In genomic region chr5:122731991-122732673, GRCm38 (mm10) we compare ENCODE assay signal across 8 mouse cellular contexts. TPM values are rescaled to one million over a fixed set of nuclear protein-coding genes. Genes with fewer than 3 reads are reported as not detected.
DNase-seq lines count a peak whose midpoint lies in the region; ATAC-seq and TF ChIP-seq lines count a peak whose summit lies in the region.

No protein-coding gene starts in this region.

- H3K4me2 ChIP-seq in embryonic facial prominence, embryonic 12.5 days (replicated peaks) = peak overlapping the region; percentile 14; the same call in 1 of the 2 replicates
- no peak overlapping the region; the same call in 1 of the 2 replicates for H3K4me2 ChIP-seq in intestine, embryonic 15.5 days (replicated peaks)
- peak overlapping the region; percentile 17; the same call in 1 of the 2 replicates for H3K4me2 ChIP-seq in liver, embryonic 16.5 days (ENCODE audit: low read depth, low read length)
- H3K4me2 ChIP-seq in stomach, embryonic 16.5 days (ENCODE audit: low read depth, low read length) = peak overlapping the region; percentile 14; the same call in 1 of the 2 replicates
- no peak overlapping the region for H3K4me2 ChIP-seq in midbrain, embryonic 14.5 days (ENCODE audit: low read length)

- no peaks in the 10 kb centered on the region for H3K27me3 ChIP-seq in embryonic facial prominence, embryonic 12.5 days
- no peaks in the 10 kb centered on the region for H3K27me3 ChIP-seq in intestine, embryonic 15.5 days (replicated peaks)
- H3K27me3 ChIP-seq in liver, embryonic 16.5 days (ENCODE audit: control insufficient read depth, insufficient read depth, low read depth, low read length) = no peaks in the 10 kb centered on the region
- no peaks in the 10 kb centered on the region for H3K27me3 ChIP-seq in stomach, embryonic 16.5 days (ENCODE audit: control insufficient read depth, insufficient read depth, low read length)
- no peaks in the 10 kb centered on the region for H3K27me3 ChIP-seq in midbrain, embryonic 14.5 days (ENCODE audit: control insufficient read depth, insufficient read depth, low read length)

- 22% methylated on average over 15 of the region's 15 CpGs for WGBS in embryonic facial prominence, embryonic 12.5 days
- 22% methylated on average over 15 of the region's 15 CpGs for WGBS in intestine, embryonic 15.5 days
- 13% methylated on average over 15 of the region's 15 CpGs for WGBS in liver, embryonic 16.5 days (ENCODE audit: insufficient replicate concordance)
- 15% methylated on average over 15 of the region's 15 CpGs for WGBS in stomach, embryonic 16.5 days
- WGBS in midbrain, embryonic 14.5 days = 82% methylated on average over 15 of the region's 15 CpGs

- ATAC-seq in embryonic facial prominence, embryonic 12.5 days (ENCODE audit: insufficient number of reproducible peaks, insufficient read depth, low FRiP score, low TSS enrichment) = no peak
- ATAC-seq in intestine, embryonic 15.5 days = peak; percentile 53; the same call in 1 of the 2 replicates
- no peak; the same call in 1 of the 2 replicates for ATAC-seq in liver, embryonic 16.5 days (ENCODE audit: low read depth)
- peak; percentile 61; the same call in 1 of the 2 replicates for ATAC-seq in stomach, embryonic 16.5 days (ENCODE audit: insufficient read depth, low FRiP score)
- ATAC-seq in midbrain, embryonic 14.5 days (ENCODE audit: low FRiP score, low TSS enrichment) = no peak

- no peak for TF ChIP-seq CTCF in gastrocnemius, adult 2 months (IDR thresholded peaks at IDR 0.05)

- peaks cover 19% of the 10 kb centered on the region for H3K4me1 ChIP-seq in embryonic facial prominence, embryonic 12.5 days
- H3K4me1 ChIP-seq in intestine, embryonic 15.5 days (replicated peaks) = peaks cover 8% of the 10 kb centered on the region
- H3K4me1 ChIP-seq in liver, embryonic 16.5 days (ENCODE audit: control insufficient read depth, low read depth, low read length) = peaks cover 22% of the 10 kb centered on the region
- H3K4me1 ChIP-seq in stomach, embryonic 16.5 days (ENCODE audit: control insufficient read depth, insufficient read depth, low read length) = peaks cover 14% of the 10 kb centered on the region; the same call in 1 of the 2 replicates
- no peaks in the 10 kb centered on the region for H3K4me1 ChIP-seq in midbrain, embryonic 14.5 days (ENCODE audit: control insufficient read depth, insufficient read depth, low read length)

- peak overlapping the region; percentile 69 for H3K27ac ChIP-seq in gastrocnemius, adult 2 months
- H3K27ac ChIP-seq in embryonic facial prominence, embryonic 12.5 days = peak overlapping the region; percentile 83; the same call in 1 of the 2 replicates
- H3K27ac ChIP-seq in intestine, embryonic 15.5 days = peak overlapping the region; percentile 70
- H3K27ac ChIP-seq in liver, embryonic 16.5 days (ENCODE audit: low read length) = peak overlapping the region; percentile 66
- peak overlapping the region; percentile 52 for H3K27ac ChIP-seq in stomach, embryonic 16.5 days (ENCODE audit: low read length)
- no peak overlapping the region for H3K27ac ChIP-seq in midbrain, embryonic 14.5 days (replicated peaks; ENCODE audit: low read depth, low read length)

- intact Hi-C loops in gastrocnemius, adult 2 months (cut with DNase I) = no loop called here

- DNase-seq in gastrocnemius, adult 2 months = no peak
- DNase-seq in gastrocnemius, postnatal 25 days = no peak
- no peak for DNase-seq in midbrain, embryonic 14.5 days
- DNase-seq in ovary, postnatal 10 days (ENCODE audit: low spot score) = no peak

- no peak overlapping the region for H3K9ac ChIP-seq in embryonic facial prominence, embryonic 12.5 days
- peak overlapping the region; percentile 8; the same call in 1 of the 2 replicates for H3K9ac ChIP-seq in intestine, embryonic 15.5 days
- H3K9ac ChIP-seq in liver, embryonic 16.5 days (ENCODE audit: low read depth, low read length) = 0 out of 2 replicates have a peak overlapping the region, but pooled peaks have one; percentile 5
- no peak overlapping the region for H3K9ac ChIP-seq in stomach, embryonic 16.5 days (ENCODE audit: low read length)
- no peak overlapping the region for H3K9ac ChIP-seq in midbrain, embryonic 14.5 days (replicated peaks; ENCODE audit: low read length)

- peaks cover 6% of the 10 kb centered on the region; the same call in 1 of the 2 replicates for H3K36me3 ChIP-seq in embryonic facial prominence, embryonic 12.5 days
- no peaks in the 10 kb centered on the region for H3K36me3 ChIP-seq in intestine, embryonic 15.5 days
- no peaks in the 10 kb centered on the region for H3K36me3 ChIP-seq in liver, embryonic 16.5 days (ENCODE audit: control insufficient read depth, insufficient read depth)
- H3K36me3 ChIP-seq in stomach, embryonic 16.5 days (ENCODE audit: control insufficient read depth, insufficient read depth, low read length) = no peaks in the 10 kb centered on the region
- H3K36me3 ChIP-seq in midbrain, embryonic 14.5 days (ENCODE audit: control insufficient read depth, insufficient read depth, low read length) = peaks cover 9% of the 10 kb centered on the region; the same call in 1 of the 2 replicates

- no peaks in the 10 kb centered on the region for H3K9me3 ChIP-seq in embryonic facial prominence, embryonic 12.5 days
- no peaks in the 10 kb centered on the region for H3K9me3 ChIP-seq in intestine, embryonic 15.5 days
- H3K9me3 ChIP-seq in liver, embryonic 16.5 days (replicated peaks; ENCODE audit: control insufficient read depth, low read length) = no peaks in the 10 kb centered on the region
- H3K9me3 ChIP-seq in stomach, embryonic 16.5 days (replicated peaks; ENCODE audit: control insufficient read depth, low read length) = no peaks in the 10 kb centered on the region
- H3K9me3 ChIP-seq in midbrain, embryonic 14.5 days (ENCODE audit: control insufficient read depth, low read length) = no peaks in the 10 kb centered on the region

- H3K4me3 ChIP-seq in gastrocnemius, adult 2 months = peak overlapping the region; percentile 53
- no peak overlapping the region for H3K4me3 ChIP-seq in embryonic facial prominence, embryonic 12.5 days
- no peak overlapping the region for H3K4me3 ChIP-seq in intestine, embryonic 15.5 days (replicated peaks)
- no peak overlapping the region for H3K4me3 ChIP-seq in liver, embryonic 16.5 days (ENCODE audit: low read depth, low read length)
- no peak overlapping the region for H3K4me3 ChIP-seq in stomach, embryonic 16.5 days (replicated peaks; ENCODE audit: low read length)
- H3K4me3 ChIP-seq in midbrain, embryonic 14.5 days (replicated peaks; ENCODE audit: low read depth, low read length) = no peak overlapping the region

RNA-seq across cellular contexts. Expression of gene P2rx4, which starts 24.8 kb away (rescaled TPM):
- 1 to 10 TPM; 3.8 to 5.5 TPM for total RNA-seq in gastrocnemius, adult 2 months (2021)
- total RNA-seq in gastrocnemius, postnatal 25 days (2021) = 1 to 10 TPM; 3.9 to 4.2 TPM
- polyA plus RNA-seq in embryonic facial prominence, embryonic 12.5 days (2016; fragmentation: Nextera tagmentation; extraction: Ambion mirVana) = 8.1 and 8.6 TPM in 2 replicates
- polyA plus RNA-seq in intestine, embryonic 15.5 days (2015; fragmentation: Nextera tagmentation; extraction: Ambion mirVana) = 38.2 and 39.6 TPM in 2 replicates
- polyA plus RNA-seq in liver, embryonic 16.5 days (2015; fragmentation: Nextera tagmentation; extraction: Ambion mirVana) = 29.4 and 31.3 TPM in 2 replicates
- polyA plus RNA-seq in stomach, embryonic 16.5 days (2015; fragmentation: Nextera tagmentation; extraction: Ambion mirVana) = 33.3 and 33.4 TPM in 2 replicates
- polyA plus RNA-seq in midbrain, embryonic 14.5 days (2014; fragmentation: Nextera tagmentation; extraction: Ambion mirVana) = 10.7 and 13.6 TPM in 2 replicates

RNA-seq across cellular contexts. Expression of gene Camkk2, which starts 47.1 kb away (rescaled TPM):
- total RNA-seq in gastrocnemius, adult 2 months (2021) = 1 to 10 TPM; 3.6 to 5.2 TPM
- total RNA-seq in gastrocnemius, postnatal 25 days (2021) = 1 to 10 TPM; 4.7 to 7.5 TPM
- polyA plus RNA-seq in embryonic facial prominence, embryonic 12.5 days (2016; fragmentation: Nextera tagmentation; extraction: Ambion mirVana) = 43.1 and 44.6 TPM in 2 replicates
- polyA plus RNA-seq in intestine, embryonic 15.5 days (2015; fragmentation: Nextera tagmentation; extraction: Ambion mirVana) = 20.5 and 23.8 TPM in 2 replicates
- 7.6 and 8.4 TPM in 2 replicates for polyA plus RNA-seq in liver, embryonic 16.5 days (2015; fragmentation: Nextera tagmentation; extraction: Ambion mirVana)
- 18.4 and 19.3 TPM in 2 replicates for polyA plus RNA-seq in stomach, embryonic 16.5 days (2015; fragmentation: Nextera tagmentation; extraction: Ambion mirVana)
- polyA plus RNA-seq in midbrain, embryonic 14.5 days (2014; fragmentation: Nextera tagmentation; extraction: Ambion mirVana) = 46.0 and 51.7 TPM in 2 replicates

Comparison
In these comparisons a context has a peak if more than half of its experiments do, and no peak if none do; other contexts are left out.
1. ATAC-seq: peak in intestine, embryonic 15.5 days (single experiment) and stomach, embryonic 16.5 days (single experiment); none in embryonic facial prominence, embryonic 12.5 days (single experiment), liver, embryonic 16.5 days (single experiment) and midbrain, embryonic 14.5 days (single experiment).
2. H3K4me2 ChIP-seq: peak in embryonic facial prominence, embryonic 12.5 days (single experiment), liver, embryonic 16.5 days (single experiment) and stomach, embryonic 16.5 days (single experiment); none in intestine, embryonic 15.5 days (single experiment) and midbrain, embryonic 14.5 days (single experiment).
3. H3K9ac ChIP-seq: peak in intestine, embryonic 15.5 days (single experiment) and liver, embryonic 16.5 days (single experiment); none in embryonic facial prominence, embryonic 12.5 days (single experiment), stomach, embryonic 16.5 days (single experiment) and midbrain, embryonic 14.5 days (single experiment).